Mouse (Mus musculus): Measurements from ENCODE around the gene Gm21778.
"Not testable (repeated sequence)": the region's sequence is repeated elsewhere in the genome, so short reads cannot be mapped to it uniquely, and the experiment has no call there.

DNA sequence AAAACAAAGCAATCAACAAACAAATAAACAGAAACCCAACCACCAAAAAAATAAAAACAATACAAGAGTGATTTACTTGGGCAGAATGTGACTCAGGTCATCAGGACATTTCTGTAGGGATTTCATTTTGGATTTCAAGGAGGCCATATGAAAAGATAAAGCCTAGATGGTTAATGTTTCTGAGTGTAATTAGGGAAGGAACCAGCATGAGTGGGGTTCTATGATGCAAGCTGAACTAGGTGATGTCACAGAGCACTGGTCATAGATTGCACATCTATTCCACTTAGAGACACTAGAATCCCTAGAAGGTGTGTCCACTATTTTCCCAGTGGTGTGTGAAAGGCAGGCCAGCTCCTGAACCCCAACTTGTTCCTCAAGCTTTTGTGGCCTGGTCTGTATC lies at the start of gene Gm21778:
- TF ChIP-seq CTCF (IDR thresholded peaks at IDR 0.05; ENCODE audit: borderline replicate concordance, insufficient read depth, low read length); POLR2A (IDR thresholded peaks at IDR 0.05; ENCODE audit: low read depth, low read length): not testable (repeated sequence)
